Mouse (Mus musculus) midbrain, embryonic 10.5 days (tissue): ENCODE data around the gene Lrrc74b. TPM values are rescaled to one million over a fixed set of nuclear protein-coding genes. Genes with fewer than 3 reads are reported as not detected.
"Not testable (repeated sequence)": the region's sequence is repeated elsewhere in the genome, so short reads cannot be mapped to it uniquely, and the experiment has no call there.

ENCODE experiments used
- DNase-seq: peaks from one replicate; pipeline ENCODE4 v3.0.0-alpha.2; 2017; ENCODE audit warnings: low spot score
- H3K27ac ChIP-seq: fragments of 300-500 bp; sonication (generic); replicated peaks from 2 replicates; pipeline ENCODE4 v1.5.1; 2016; ENCODE audit warnings: mild to moderate bottlenecking
- H3K27me3 ChIP-seq: fragments of 300-500 bp; sonication (generic); 2 replicates; pipeline ENCODE4 v1.6.1; 2016; ENCODE audit warnings: low read depth, mild to moderate bottlenecking; ENCODE audit not compliant: poor library complexity, severe bottlenecking
- H3K36me3 ChIP-seq: fragments of 300-500 bp; sonication (generic); 2 replicates; pipeline ENCODE4 v1.6.1; 2016; ENCODE audit warnings: mild to moderate bottlenecking, moderate library complexity
- H3K4me1 ChIP-seq: fragments of 300-500 bp; sonication (generic); 2 replicates; pipeline ENCODE4 v1.6.1; 2016
- H3K4me3 ChIP-seq: fragments of 300-500 bp; sonication (generic); 2 replicates; pipeline ENCODE4 v1.5.1; 2016; ENCODE audit warnings: mild to moderate bottlenecking, moderate library complexity
- H3K9me3 ChIP-seq: fragments of 300-500 bp; sonication (generic); replicated peaks from 2 replicates; pipeline ENCODE4 v1.6.1; 2016; ENCODE audit warnings: mild to moderate bottlenecking
- WGBS: fragments of 180-500 bp; shearing (Covaris S2); methylation state at CpG from one replicate; pipeline ENCODE4 v1.1.7; 2016; 5-methylcytosine and 5-hydroxymethylcytosine counted together
- polyA plus RNA-seq: library from polyadenylated mRNA; unstranded; fragments of >200 nt; fragmentation: Nextera tagmentation; extraction: Ambion mirVana; gene quantifications from 2 replicates; pipeline ENCODE4 v1.2.1, GENCODE M21; 2016

Gene Lrrc74b
- polyA plus RNA-seq, 1 experiment from 2014 or later: 0.27 TPM

DNA sequence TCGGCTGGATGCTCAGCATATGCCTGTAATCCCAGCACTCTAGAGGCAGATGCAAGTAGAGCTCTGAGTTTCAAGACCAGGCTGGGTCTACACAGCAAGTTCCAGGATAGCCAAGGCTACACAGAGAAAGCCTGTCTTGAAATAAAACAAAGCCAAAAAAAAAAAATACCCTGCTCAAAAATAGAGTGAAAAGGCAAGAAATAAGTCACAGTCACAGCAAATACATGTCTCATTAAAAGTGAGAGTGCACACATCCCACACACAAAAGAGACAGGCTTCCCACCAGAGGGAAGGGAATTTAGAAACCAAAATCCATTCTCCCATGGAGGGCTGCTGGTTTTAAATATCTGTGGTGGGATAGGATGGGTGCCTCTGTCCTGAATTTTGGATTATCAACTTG lies 2.5 kb upstream of the Lrrc74b start:
- Histone ChIP-seq H3K9me3 (no peaks in the 10 kb centered on the region), H3K27me3 (peaks cover 48% of the 10 kb centered on the region), H3K27ac (no peak overlapping the region), H3K4me1 (peaks cover 42% of the 10 kb centered on the region), H3K4me3 (no peak overlapping the region), H3K36me3 (no peaks in the 10 kb centered on the region)
- no peak for DNase-seq
- WGBS: 36% methylated on average over 1 of the region's 1 CpGs

DNA sequence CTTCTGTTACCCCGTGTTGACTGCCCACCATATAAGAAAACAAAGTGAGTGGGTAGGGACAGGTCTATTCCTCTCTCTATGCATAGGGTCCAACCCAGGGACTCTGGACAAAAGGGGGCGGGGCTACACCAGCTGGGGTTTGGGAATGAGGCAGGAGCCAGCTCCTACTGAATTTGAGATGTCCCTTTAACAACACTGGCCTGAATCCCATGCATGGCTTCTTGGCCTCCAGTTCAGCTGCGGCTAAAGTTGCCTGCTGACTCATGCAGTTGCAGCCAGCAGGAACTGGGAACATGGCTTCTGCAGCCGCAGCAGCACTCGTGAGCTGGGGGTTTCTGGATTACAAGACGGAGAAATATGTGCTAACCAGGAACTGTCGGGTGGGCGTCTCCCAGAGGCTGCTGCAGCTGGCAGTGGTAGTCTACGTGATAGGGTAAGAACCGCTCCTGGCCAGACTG lies 733 bp upstream of the Lrrc74b start, which contains the start of gene P2rx6:
TSS of gene P2rx6 (plus strand) at position 135 of the 458 bp plus-strand sequence.
- peaks cover 50% of the 10 kb centered on the region for H3K4me1 ChIP-seq
- H3K36me3 ChIP-seq: no peaks in the 10 kb centered on the region
- peaks cover 51% of the 10 kb centered on the region for H3K27me3 ChIP-seq
- peak within 1 kb of the TSS; percentile 46 for H3K4me3 ChIP-seq
- 4% methylated on average over 10 of the region's 10 CpGs for WGBS
- H3K27ac ChIP-seq: peak within 1 kb of the TSS; percentile 76
- H3K9me3 ChIP-seq: no peaks in the 10 kb centered on the region
- peak; percentile 73 for DNase-seq

DNA sequence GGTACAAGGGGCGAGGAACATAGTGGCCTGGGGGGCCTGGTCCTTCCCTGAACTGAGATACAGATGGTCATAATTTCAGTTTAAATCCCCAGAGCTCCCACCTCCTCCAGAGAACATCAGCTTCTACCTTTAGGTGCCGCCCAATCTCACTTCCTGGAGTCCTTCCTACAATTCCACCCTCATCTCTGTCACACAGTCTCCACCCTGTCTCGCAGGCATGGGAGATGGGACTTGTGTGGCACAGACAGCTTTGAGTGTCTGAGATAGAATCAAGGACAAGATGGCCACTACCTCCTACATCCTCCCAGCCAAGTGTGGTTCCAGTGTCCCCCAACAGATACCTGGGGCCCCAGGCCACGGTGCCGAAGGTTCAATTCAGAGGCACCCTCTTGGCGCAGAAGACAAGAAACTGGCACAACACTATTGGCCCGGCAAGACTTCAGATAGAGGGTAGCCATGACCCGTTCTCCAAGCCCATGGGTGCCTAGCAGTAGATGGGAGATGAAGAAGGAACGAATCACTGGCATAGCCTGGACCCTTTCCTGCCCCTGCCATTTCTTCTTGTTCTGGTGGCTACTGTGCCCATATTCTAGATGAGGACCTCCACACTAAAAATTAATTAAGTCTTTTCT lies 1.5 kb downstream of the Lrrc74b start:
- peaks cover 66% of the 10 kb centered on the region for H3K4me1 ChIP-seq
- no peaks in the 10 kb centered on the region for H3K36me3 ChIP-seq
- peaks cover 52% of the 10 kb centered on the region for H3K27me3 ChIP-seq
- peak overlapping the region; percentile 87 for H3K27ac ChIP-seq
- WGBS: 64% methylated on average over 9 of the region's 9 CpGs
- H3K9me3 ChIP-seq: no peaks in the 10 kb centered on the region
- peak overlapping the region; percentile 45 for H3K4me3 ChIP-seq
- no peak for DNase-seq

DNA sequence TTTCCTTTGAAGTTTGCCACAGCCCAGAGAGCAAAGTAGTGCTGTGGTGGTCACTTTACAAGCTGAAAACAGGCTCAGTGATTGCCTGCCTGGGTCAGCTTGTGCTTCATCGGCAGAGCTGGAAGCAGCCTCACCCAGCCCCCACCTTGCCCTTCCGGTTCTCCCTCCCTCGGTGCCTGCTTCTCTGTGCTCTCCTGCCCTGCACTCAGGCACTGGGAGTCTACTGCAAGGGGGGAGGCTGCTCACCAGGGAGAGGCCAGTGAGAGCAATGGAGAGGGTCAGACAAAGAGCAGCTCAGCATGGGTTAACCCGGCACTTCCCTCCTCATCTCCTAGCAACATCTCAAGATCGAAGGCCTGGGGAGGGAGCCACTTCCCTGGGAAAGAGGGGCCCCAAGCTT lies 2.2 kb downstream of the Lrrc74b start:
- H3K36me3 ChIP-seq: no peaks in the 10 kb centered on the region
- 0% methylated on average over 5 of the region's 5 CpGs for WGBS
- DNase-seq: peak; percentile 67
- peak overlapping the region; percentile 45 for H3K4me3 ChIP-seq
- H3K4me1 ChIP-seq: peaks cover 73% of the 10 kb centered on the region
- H3K27ac ChIP-seq: peak overlapping the region; percentile 87
- peaks cover 45% of the 10 kb centered on the region for H3K27me3 ChIP-seq
- no peaks in the 10 kb centered on the region for H3K9me3 ChIP-seq

DNA sequence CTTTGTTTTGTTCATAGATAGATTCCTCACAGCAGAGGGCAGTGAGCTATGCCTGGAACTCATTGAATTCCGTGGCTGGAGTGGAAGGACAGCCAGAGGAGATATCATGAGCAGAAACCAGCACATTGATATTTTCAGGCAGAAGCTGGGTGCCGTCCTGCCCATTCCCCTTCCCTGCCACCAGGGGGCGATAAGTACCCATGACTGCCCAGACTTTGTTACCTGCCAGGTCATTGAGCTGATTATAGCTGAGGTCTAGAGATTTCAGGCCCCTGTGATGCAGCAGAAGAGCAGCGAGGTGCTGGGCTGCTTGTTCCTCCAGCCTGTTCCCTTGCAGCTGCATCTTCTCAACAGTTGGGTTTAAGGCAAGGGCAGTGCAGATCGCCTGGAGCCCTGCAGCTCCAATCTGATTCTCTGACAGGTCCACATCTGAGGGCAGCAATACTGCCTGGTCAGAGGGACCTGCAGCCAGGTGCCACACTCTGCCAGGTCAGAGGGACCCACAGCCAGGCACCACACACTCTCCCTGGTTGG lies 3.0 kb downstream of the Lrrc74b start:
- Histone ChIP-seq H3K27ac (peak overlapping the region; percentile 87), H3K36me3 (no peaks in the 10 kb centered on the region), H3K27me3 (peaks cover 39% of the 10 kb centered on the region), H3K4me1 (peaks cover 77% of the 10 kb centered on the region), H3K4me3 (peak overlapping the region; percentile 45), H3K9me3 (no peaks in the 10 kb centered on the region)
- DNase-seq: peak; percentile 76
- WGBS: under 1% methylated on average over 5 of the region's 5 CpGs

DNA sequence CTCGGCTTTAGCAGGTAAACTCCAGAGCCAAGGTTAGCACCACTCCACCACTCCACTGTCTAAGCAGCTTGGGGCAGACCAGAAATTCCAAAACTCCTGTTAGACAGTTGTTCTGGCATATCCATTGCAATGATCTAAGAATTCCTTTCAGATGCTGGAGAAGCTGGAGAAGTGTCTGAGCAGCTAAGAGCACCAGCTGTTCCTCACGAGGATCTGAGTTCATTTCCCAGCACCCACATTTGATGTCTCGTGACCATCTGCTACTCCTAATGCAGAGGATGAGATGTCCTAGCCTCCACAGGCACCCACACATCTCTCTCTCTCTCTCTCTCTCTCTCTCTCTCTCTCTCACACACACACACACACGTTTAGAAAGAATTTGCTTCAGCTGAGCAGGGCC lies 4.1 kb downstream of the Lrrc74b start:
- Histone ChIP-seq H3K4me1 (peaks cover 68% of the 10 kb centered on the region), H3K27me3 (peaks cover 27% of the 10 kb centered on the region), H3K27ac (no peak overlapping the region), H3K9me3 (no peaks in the 10 kb centered on the region), H3K4me3 (no peak overlapping the region), H3K36me3 (no peaks in the 10 kb centered on the region)
- no peak for DNase-seq
- 60% methylated on average over 4 of the region's 4 CpGs for WGBS

DNA sequence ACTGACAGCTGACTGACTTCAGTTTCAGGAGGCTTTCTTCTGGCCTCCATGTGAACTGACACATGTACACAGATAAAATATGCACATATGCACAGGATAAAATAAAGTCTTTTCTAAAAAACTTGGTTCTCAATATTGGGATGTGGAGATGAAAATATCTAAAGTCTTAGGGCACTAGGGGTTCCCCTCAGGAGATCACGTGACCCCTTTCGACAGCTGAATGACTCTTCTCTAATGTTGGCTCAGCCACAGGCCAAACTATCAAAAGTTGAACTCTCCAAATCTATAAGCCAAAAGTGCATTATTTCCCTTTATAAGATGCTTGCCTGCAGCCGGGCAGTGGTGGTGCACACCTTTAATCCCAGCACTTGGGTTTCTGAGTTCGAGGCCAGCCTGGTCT lies 4.9 kb downstream of the Lrrc74b start:
- Histone ChIP-seq H3K9me3 (no peaks in the 10 kb centered on the region), H3K4me3 (no peak overlapping the region), H3K27me3 (peaks cover 23% of the 10 kb centered on the region), H3K4me1 (peaks cover 61% of the 10 kb centered on the region), H3K36me3 (no peaks in the 10 kb centered on the region), H3K27ac (no peak overlapping the region)
- no peak for DNase-seq
- WGBS: 87% methylated on average over 4 of the region's 4 CpGs

DNA sequence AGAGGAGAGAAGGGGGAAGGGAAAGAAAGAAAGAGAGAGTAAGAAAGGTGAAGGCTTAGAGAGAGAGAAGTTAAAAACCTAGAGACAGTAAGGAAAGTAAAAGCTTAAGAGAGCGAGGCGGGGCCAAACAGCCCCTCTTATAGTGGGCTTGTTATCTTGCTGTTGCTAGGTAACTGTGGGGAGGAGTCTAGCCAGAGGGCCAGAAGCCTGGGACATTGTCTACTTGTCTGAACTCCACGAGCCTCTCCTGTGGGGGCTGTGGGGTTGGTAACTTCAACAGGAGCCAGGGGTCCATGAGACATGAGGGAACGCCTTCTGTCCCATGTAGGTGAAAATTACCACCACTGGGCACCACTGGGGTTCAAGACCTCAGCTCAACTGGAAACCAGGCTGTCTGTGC lies 6.3 kb downstream of the Lrrc74b start:
- H3K9me3 ChIP-seq, H3K36me3 ChIP-seq: not testable (repeated sequence)
- peak; percentile 54 for DNase-seq
- H3K27me3 ChIP-seq: peaks cover 11% of the 10 kb centered on the region
- H3K4me1 ChIP-seq: peaks cover 46% of the 10 kb centered on the region
- peak overlapping the region; percentile 44 for H3K4me3 ChIP-seq
- H3K27ac ChIP-seq: peak overlapping the region; percentile 86
- 19% methylated on average over 4 of the region's 4 CpGs for WGBS

DNA sequence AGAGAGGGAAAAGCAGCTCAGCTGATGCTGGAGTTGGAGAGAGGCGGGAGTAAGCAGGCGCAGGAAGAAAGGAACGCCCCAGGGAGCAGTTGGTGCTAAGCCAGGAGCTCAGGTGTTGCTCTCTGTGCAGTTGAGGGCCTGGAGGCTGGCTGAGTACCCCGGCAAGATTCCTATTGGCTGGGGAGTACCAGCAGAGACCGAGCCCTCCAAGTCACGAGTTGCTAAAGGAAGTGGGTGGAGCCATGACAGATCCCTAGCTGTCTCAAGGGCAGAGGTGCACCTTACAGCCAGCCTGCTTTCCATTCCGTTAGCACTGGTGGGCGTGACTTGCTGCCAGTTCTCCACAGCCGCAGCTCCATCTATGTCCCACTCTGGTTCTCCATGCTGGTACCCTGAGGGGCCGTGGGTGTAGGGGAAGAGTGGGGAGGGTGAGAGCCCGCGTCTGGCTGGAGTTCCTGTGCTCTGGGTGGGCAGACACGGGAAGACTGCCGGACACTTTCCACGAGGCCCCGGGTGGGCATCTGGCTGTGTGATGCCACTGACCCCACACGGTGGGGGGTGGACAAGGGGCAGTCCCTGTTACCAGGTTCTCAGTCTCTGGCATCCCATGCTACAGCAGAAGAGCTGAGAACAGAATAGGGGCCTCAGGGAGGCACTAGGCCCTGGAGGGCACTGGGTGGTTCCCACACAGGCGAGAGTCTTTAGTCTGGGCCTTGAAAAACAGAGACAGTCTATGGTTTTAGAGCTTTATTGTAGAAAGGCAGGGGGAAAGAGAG lies 6.9 kb downstream of the Lrrc74b start:
- Histone ChIP-seq H3K27ac (peak overlapping the region; percentile 86), H3K27me3 (peaks cover 5% of the 10 kb centered on the region), H3K36me3 (no peaks in the 10 kb centered on the region), H3K9me3 (no peaks in the 10 kb centered on the region), H3K4me1 (peaks cover 40% of the 10 kb centered on the region), H3K4me3 (peak overlapping the region; percentile 44)
- peak; percentile 51 for DNase-seq
- WGBS: 7% methylated on average over 18 of the region's 18 CpGs

DNA sequence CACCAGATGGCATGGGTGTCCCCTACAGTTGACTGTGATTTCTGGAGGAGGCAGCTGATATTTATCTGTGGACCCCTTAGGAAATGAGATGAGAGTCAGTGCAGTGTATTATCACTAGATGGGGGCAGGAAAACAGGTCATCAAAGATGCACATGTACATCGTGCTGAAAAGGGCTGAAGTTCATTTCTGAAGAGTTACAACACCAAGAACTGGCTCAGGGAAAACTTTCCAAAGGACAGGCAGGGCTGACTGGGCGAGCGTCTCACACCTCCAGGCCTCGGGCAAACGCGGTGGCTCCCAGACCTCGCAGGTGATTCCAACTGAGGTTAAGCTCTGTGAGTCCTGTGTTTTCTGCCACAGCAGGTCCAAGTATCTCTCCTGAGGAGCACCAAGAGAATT lies 8.2 kb downstream of the Lrrc74b start:
- Histone ChIP-seq H3K4me3 (no peak overlapping the region), H3K4me1 (peaks cover 28% of the 10 kb centered on the region), H3K9me3 (no peaks in the 10 kb centered on the region), H3K36me3 (no peaks in the 10 kb centered on the region), H3K27ac (no peak overlapping the region), H3K27me3 (peaks cover 5% of the 10 kb centered on the region)
- DNase-seq: no peak
- WGBS: 84% methylated on average over 7 of the region's 7 CpGs

DNA sequence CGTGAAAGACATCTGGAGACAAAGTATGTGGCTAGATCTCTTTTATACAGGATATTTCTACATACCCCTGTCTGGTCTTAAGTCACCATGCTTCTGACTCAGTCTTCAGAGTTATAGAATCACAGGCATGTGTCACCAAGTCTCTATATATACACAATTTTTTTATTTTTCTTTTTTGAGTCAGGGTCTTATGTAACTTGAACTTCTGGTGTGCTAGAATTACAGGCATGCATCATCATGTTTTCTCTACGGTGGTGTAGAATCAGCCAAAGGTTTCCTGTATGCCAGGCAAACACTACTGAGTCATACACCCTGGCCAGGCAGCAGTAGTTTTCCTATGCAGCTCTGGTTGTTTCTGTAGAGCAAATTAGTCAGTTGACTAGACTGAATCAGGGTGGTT lies 18.4 kb downstream of the Lrrc74b start:
- H3K4me1 ChIP-seq: no peaks in the 10 kb centered on the region
- H3K4me3 ChIP-seq: no peak overlapping the region
- no peak overlapping the region for H3K27ac ChIP-seq
- no peak for DNase-seq
- WGBS: 80% methylated on average over 2 of the region's 2 CpGs
- H3K27me3 ChIP-seq: peaks cover 8% of the 10 kb centered on the region
- H3K36me3 ChIP-seq: no peaks in the 10 kb centered on the region
- no peaks in the 10 kb centered on the region for H3K9me3 ChIP-seq

DNA sequence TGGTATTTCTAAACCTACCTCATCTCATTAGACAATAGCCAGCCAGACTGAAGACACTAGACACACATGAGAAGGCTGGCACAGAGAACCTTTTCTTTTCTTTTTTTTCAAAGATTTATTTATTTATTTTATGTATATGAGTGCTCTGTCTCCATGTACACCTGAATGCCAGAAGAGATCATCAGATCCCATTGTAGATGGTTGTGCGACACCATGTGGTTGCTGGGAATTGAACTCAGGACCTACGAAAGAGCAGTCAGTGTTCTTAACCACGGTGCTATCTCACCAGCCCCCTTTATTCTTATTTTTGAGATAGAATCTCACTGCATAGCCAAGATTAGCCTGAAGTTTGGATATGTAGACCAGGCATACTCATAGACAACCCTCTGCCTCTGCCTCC lies 24.5 kb downstream of the Lrrc74b start:
- Histone ChIP-seq H3K36me3 (no peaks in the 10 kb centered on the region), H3K4me3 (no peak overlapping the region), H3K9me3 (no peaks in the 10 kb centered on the region), H3K27ac (no peak overlapping the region), H3K27me3 (peaks cover 8% of the 10 kb centered on the region), H3K4me1 (peaks cover 9% of the 10 kb centered on the region)
- WGBS: 91% methylated on average over 3 of the region's 3 CpGs
- no peak for DNase-seq
